Mouse (Mus musculus) heart, postnatal 25 days (tissue): ENCODE measurements at regions not wholly inside any gene's neighbourhood (a gene's known extent, or its start where the extent isn't known, plus 50 kb on each side); places are given as distances from the start of the nearest gene placed in this dataset.

Source experiments
- DNase-seq: peaks from one replicate; pipeline ENCODE4 v3.0.0; 2022; ENCODE audit warnings: low spot score
- intact Hi-C: fragments of 180-260 bp; cut with DNase I; formaldehyde crosslinking; loops from one replicate; pipeline ENCODE4 v1.15.1; 2025

DNA sequence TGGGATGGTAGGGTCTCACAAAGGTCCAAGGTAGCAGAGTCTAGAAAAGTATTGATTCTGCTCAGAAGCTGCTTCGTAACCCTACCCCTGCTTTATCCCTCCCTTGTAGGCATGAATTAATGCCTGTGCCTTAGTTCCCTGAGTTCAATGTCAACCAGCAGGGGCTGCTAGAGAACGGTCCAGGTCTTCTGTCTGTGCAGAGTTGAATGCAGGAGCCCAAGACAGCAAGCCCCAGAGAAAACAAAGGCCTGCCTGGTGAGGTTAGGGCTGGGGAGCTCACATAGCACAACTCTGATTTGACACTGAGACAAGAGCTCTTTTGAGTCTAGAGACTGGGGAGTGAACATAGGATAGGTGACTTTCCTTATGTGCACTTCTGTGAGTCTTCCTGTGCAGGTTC, 56.6 kb downstream of the Olig3 start:
- DNase-seq: no peak
- intact Hi-C loops: no loop called here

DNA sequence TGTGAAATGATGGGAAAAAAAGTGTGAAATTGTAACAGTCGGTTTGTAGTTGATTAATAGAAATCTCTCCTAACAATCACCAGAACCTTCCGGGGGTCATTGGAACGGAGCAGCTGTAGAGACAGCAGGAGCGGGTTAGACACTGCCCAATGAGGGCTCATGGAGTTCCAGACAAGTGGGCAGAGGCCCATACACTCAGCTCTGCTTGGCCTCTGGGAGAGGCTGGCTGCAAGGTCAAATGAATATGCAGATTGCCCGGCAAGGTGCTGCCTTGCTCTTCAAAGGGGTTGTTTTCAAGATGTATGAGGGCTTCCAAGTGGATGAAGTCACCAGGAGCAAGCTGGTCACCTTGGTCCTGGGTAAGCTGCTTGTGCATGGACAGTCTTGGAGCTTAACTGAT, 57.6 kb downstream of the Olig3 start:
- intact Hi-C loops: no loop called here
- DNase-seq: no peak

DNA sequence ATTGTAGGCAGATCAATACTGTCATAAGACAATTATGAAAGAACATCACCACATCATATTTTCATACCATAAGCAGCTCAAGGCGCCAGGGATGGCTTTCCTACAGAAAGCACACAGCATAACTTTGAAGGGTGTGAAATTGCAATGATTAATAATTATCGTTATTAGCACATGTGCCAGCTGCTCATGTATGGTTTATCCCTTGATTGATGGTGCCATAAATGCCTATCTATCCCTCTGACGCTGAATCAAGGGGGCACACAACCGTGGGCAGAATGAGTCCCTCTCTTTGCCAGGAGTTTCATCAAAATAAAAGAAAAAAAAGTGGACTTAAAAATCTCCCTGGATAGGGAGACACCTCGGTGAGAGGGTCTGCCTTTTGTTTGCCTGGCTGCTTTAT, 58.5 kb downstream of the Olig3 start:
- intact Hi-C loops: no loop called here
- DNase-seq: no peak

DNA sequence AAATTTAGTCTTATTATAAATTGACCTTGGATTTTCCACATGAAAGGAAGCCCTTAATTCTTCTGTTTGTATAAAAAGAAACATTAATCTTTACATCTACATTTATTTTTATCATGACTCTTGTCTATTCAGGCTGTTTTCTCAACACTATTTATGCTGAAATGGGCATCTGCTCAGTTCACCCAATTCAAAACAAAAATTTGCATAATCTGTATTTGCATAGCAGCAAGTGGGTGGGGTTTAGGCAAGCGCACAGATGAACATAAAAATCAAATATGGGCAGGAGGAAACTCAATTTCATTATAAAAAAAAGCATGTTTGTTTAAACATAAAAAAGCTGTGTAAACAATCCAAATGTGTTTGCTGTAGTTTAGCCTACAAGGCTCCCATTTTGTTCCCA, 67.7 kb downstream of the Olig3 start:
- DNase-seq: no peak
- intact Hi-C loops: no loop called here

DNA sequence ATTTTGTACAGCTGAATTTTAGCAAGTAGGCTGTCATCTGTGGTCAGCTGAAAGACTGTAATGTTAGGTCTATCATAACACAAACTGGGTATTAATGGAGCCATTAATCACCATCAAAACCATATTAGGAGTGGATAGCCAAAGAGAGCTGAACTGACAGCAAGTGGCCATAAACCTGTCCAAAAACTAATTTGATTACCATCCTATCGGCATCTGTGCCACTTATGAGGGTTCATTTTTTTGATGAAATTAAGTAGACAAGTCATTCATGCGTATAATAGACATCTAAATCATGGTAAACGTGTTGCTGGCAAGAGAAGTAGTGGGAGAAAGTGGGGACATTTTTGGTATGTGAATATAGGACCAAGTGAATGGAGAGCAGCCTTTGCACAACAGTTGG, 68.6 kb downstream of the Olig3 start:
- no peak for DNase-seq
- intact Hi-C loops: no loop called here

DNA sequence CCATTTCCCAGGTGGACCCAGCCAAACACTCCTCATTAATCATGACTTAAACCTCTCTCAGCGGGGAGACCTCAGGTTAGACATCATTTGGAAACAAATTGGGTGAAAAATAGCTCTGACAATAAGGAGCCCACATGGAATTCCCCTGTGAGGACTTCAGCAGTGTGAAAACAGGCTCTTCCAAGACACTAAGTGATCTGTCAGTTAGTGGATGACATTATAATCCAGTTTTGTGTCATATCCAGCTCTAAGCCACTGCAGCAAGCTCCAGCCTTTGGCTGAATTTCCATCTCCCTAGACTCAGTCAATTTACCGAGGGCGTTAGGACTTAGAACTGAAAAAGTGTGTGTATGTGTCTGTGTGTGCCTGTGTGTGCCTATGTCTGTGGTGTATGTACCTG, 70.5 kb downstream of the Olig3 start:
- intact Hi-C loops: no loop called here
- DNase-seq: no peak

DNA sequence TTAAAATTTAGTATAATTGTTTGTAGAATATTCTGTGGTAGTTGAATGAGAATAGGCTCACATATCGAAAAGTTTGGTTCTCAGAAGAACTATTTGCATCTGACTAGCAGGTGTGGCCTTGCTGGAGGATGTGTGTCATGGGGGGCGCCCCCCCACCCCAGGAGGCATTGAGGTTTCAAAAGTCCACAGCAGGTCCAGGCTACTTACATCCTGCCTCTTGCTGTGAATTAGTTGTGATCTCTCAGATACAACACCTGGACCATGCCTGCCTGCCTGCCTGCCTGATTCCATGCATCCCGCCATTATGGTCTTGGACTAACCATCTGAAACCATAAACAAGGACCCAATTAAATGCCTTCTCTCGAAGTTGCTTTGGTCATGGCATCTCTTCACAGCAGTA, 76.2 kb downstream of the Olig3 start:
- intact Hi-C loops: no loop called here
- no peak for DNase-seq

DNA sequence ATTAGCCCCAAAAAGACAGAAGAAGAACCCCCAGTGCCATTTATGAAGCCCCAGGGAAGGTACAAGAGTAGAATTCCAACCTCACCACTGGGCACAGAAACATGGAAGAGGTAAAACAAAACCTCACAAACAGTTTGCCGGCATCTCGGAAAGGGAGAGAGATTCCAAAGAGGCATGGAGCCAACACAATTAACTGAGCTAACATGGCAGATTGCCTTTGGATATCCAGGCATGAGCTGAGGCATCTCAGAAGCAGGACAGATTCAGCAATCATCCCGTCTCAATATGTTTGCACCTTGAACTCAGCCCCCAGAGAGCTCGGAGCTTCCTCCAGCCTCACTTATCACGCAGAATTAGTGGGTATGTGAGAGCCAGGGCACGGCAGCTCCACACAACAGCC, 78.3 kb downstream of the Olig3 start:
- DNase-seq: no peak
- intact Hi-C loops: no loop called here

DNA sequence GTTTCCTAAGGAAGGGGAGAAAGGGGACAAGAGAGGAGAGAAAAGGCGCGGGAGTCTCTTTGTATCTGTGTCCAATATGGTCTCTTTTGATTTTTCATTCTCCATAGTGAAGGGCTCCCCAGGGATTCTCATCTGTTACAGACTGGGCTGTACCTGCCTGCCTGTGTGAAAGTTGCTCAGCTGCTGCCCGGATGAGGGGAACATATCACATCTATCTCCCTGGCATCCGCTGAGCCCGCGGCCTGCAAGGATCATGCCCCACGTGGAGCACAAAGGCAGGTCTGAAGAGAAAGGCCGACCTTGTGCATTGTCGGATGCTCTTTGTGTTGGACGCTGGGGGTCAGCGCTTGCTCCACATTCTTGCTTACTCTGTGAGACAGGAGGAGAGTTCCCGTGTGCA, 85.5 kb downstream of the Olig3 start:
- intact Hi-C loops: no loop called here
- DNase-seq: no peak

DNA sequence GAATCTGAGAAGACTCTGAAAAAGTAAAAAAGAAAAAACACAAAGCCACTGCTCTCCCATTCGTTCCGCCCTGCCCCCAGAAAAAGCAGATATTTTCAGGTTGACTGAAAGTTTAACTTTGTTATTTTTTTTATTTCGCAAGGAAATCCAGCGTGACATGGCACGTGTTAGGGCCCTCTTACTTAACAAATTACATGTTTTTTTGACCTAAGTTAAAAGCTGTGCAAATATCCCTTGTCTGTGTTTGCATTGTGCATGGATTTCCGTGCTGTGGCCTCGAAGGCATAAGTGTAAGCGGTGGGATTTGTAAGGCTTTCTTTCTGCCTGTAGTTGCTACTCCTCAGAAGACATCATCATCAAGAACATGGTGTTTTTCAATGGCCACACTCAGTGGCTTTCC, 87.2 kb downstream of the Olig3 start:
- intact Hi-C loops: no loop called here
- no peak for DNase-seq

DNA sequence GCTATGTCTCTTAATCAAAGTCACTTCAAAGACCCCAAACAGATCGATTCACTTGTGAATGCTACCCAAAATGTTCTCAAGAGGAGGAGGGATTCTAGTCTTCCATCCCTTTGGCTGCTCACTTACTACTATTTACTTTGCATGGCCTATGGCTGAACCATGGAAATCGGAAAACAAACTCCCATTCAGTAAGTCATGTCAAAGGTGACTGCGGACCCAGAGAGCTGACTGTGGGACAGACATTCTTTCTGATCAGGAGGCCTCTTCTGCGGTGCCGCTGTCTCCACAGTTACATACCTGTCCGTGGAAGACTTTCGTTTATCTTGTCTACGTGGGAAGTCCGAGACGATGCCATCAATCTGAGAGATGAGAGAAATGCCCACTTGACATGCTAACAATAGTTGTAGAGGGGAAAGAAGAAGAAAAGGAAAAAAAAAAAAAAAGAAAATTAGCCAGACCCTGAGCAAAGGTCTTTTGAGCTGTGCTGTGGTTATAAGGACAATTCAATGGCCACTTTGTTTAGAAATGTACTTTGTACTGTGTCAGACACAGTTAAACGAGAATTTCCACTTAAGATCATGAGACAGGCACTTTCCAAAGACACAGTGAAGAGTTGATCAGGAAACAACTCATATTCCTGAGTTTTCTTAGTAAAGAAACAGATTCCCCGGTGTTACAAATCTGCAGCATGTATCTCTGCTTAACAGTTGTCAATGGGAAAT, 92.7 kb downstream of the Olig3 start:
- intact Hi-C loops: no loop called here
- DNase-seq: no peak

DNA sequence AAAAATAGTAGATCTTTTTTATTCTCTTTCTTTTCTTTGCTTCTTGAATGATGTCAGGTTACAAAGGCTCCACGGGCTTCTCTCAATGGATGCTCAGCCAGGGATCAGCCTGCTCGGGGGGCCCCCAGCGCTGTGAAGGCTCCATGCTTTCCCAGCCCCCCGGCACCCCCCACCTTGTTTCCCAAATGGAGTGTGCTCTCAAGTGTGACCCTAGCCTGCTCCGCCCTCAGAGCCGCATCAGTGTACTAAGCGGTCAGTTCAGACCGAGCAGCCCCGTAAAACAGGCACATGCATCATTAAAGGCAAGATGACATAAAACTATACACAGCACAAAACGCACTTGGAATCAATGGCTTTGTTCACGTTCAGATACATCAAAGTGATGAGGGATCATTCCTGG, 102.7 kb downstream of the Olig3 start:
- DNase-seq: no peak
- intact Hi-C loops: no loop called here

DNA sequence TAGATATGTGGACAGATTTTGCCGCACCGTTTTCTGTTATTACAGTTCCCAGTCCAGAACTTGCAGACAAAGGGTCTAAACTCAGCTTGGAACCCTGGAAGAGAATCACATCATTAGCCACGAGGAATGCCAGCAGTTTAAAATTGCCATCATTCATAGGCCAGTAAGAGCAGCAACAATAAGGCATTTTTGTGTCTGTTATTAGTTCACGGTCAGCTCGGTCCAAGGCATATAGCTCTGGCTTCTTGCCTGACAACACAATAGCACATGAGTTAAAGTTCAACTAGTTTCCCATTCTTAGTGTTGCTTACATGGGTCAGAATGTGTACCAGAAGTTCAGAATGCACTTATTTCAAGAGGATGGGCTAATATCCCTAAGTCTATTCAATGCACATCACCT, 103.4 kb downstream of the Olig3 start:
- DNase-seq: no peak
- intact Hi-C loops: no loop called here

DNA sequence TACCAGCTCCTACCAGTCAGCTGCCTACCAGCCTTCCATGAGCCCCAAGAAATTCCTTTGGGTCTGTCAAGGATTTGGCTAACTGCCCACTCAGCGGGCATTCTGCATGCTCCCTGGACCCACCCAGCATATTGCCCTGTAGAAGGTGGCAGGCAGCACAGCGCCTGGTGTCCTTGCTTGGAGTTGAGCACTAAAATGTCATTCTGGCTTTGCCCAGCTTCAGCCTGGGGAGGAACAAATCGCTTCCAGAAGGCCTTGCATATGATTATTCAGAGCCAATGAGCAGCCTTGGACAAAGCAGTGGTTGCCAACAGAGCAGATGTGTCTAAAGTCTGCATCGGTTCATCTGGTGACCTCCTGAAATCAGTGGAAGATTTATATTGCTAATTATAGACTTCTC, 103.8 kb downstream of the Olig3 start:
- no peak for DNase-seq
- intact Hi-C loops: no loop called here

DNA sequence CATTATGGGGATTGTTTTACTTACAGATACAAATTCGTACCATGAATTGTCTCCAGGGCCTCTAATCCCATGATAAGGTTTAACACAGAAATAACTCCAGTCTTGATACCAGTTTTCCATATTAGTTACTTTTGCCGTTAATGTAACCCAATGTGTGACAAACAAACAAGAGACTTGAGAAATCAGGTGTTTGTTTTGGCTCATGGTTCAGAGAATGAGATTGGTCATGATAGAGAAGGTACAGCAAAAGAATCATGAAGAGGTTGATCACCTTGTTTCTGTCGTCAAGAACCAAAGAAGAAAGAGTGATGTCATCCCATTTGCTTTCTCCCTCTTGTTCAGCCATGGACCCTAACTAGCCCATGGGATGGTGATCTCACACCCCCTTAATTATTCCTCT, 107.5 kb downstream of the Olig3 start:
- no peak for DNase-seq
- intact Hi-C loops: no loop called here

DNA sequence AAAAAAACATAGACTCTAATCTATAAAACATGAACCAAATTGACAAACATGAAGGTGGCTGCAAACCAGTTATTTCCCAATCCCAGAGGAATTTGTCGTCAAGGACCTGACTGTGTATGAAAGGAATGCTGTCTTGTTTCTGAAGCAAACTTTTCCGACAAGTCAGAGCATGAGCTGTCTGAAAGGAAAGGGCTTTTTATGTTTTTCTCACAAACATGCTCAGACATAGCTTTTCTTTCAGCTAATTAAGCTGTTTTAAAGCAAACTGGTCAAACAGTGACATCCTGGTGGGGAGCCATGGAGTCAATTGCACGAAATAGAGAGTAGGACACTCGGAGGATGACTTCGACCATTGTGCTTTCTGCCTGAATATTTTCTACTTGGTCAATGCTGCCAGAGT, 108.2 kb downstream of the Olig3 start:
- intact Hi-C loops: no loop called here
- DNase-seq: no peak

DNA sequence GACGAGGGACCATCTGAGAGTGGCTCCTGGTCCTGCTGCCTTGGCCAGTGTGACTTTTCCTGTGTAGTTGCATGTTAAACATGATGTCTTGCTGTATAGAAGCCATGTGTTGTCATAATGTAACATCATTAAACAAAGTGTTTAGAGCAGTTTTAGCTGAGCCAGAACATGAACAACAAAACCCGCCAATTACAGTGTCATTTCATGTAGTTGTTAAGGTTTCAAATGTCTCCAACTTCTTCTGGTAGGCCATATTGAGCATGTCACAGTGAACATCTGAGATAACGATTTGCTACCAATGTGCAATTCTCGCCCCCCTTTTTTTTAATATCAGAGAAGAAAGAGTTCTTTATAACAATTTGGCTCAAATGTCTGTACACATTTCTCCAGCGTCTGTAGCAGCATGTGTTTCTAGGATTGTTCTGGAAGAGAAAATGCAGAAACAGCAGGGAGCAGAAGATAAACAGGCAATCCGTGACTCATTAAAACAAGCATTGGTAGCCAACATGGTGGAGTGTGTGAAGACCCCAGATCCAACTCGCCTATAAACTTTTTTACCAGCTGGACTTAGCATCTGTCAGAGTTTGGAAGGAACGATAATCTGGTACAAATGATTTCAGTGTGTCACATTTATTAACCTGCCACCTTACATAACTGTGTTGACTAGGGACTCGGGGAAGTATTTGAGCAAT, 115.2 kb downstream of the Olig3 start:
- DNase-seq: no peak
- intact Hi-C loops: no loop called here

DNA sequence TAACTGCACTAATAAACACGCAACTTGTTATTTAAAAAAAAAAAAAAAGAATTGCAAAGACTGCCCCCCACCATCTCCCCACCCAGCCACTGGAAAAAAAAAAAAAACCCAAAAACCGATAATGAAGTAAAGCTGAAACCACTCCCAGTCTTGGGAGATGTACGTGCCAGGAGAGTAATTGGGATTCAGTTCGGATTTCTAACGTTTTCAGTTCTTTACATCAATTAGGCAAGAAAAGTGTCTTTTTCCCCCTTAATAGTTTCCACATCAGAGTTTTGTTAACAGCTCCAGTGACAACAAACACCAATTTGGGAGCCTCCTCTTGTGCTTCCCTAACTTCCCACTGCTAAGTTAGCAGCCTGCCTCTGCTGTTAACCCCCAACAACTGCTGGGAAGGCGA, 115.7 kb downstream of the Olig3 start:
- intact Hi-C loops: no loop called here
- DNase-seq: no peak

DNA sequence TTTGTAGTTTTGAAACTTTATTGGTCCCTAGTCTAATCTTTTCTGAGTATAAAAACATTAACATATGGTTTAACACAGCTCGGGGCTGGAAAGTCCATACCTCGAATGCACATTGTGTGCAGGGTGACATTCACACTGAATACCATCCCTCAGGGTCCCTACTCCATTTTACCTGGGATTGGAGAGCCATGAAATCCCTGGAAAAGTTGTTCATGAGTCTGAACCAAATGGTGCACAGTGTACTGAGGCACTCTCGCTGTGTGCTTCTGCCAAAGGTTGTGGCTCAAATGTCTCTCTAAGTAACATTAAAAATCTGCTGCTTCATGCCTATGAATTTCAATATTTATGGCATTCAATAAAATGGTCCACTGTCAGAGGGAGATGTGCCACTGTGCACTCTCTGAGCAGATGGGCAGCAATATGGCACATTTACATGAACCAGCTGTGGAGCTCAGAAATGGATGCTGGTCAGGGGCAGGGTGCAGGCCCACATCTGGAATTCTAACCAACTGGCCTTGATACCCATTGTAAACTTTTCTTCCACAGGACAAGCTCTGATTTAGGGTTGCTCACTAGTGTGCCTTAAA, 116.7 kb downstream of the Olig3 start:
- intact Hi-C loops: no loop called here

DNA sequence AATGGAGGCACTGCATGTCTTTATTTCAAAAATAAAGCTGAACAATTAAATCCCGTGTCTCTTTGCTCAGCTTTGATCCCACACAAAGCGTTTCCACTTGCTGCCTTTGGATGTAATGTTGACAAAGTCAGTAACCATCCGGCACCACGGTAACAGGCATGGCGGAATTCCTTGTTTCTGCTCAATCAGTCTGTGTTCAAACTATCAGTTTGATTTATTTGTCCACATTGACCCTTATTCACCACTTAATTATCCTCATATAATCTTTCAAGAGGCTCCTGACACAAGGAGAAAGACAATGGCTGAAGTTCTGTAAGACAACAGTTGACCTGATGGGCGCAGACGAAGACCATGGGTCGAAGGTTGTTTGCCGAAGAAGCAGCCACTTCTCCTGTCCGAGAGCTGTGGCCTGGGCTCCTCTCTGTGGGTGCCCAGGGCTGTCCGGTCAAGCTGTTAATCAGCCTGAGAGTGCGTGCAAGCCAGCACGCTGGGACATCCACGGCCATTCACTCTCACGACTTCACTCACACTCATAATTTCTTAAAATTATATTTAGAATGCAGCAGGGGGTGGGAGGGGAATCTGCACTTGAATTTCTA, 106.1 kb upstream of the Ifngr1 start:
- intact Hi-C loops: no loop called here
- no peak for DNase-seq

More for the DNA sequence above, 116.7 kb downstream of the Olig3 start:
- no peak for DNase-seq

DNA sequence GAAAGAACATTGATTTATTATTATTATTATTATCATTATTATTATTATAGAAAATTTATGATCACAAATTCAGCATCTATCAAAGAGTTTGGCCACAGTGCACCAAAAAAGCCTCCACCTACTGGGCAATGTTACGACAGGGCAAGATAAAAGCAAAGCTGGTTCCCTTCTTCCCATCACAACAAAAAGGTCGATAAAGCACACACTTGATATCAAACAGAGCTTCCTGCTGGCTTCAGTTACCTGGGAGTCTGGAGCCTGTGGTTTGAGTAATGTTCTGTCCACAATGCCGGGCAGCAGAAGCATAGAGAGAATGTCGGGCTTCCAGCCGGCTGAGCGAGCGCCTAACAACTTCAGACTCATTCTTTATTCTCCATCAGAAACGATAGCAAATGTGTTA, 101.2 kb upstream of the Ifngr1 start:
- intact Hi-C loops: loop anchor here (2.0 to 5.0 kb wide), 5 partner anchors 72 to 402 kb away; no protein-coding TSS in a partner anchor
- DNase-seq: no peak
